Mouse (Mus musculus) ZHBTc4 (cell line): ENCODE results near the gene Sparcl1.

Experiments
- DNase-seq: peaks from one replicate; pipeline ENCODE4 v3.0.0-alpha.2; 2011; ENCODE audit warnings: low read depth, low spot score

Gene Sparcl1

GRCm38 (mm10) chr5:104062773-104063551 is 50.6 kb downstream of the Sparcl1 start:
- DNase-seq = no peak

GRCm38 (mm10) chr5:104061936-104062772 is 51.4 kb downstream of the Sparcl1 start:
- peak; percentile 71 for DNase-seq

GRCm38 (mm10) chr5:104060429-104060828 is 53.1 kb downstream of the Sparcl1 start:
- no peak for DNase-seq

GRCm38 (mm10) chr5:104059628-104060027 is 53.9 kb downstream of the Sparcl1 start:
- no peak for DNase-seq

GRCm38 (mm10) chr5:104058021-104058420 is 55.5 kb downstream of the Sparcl1 start:
- DNase-seq = peak; percentile 53

- DNase-seq = no peak
These were observed 57.2 kb downstream of the Sparcl1 start for GRCm38 (mm10) chr5:104056295-104056694.

- DNase-seq = no peak
These were observed 57.7 kb downstream of the Sparcl1 start for GRCm38 (mm10) chr5:104055816-104056215.

- no peak for DNase-seq
These were observed 58.6 kb downstream of the Sparcl1 start for GRCm38 (mm10) chr5:104054938-104055337.

- peak; percentile 86 for DNase-seq
These were observed 60.6 kb downstream of the Sparcl1 start for GRCm38 (mm10) chr5:104052956-104053355.

- peak; percentile 25 for DNase-seq
These were observed 65.4 kb downstream of the Sparcl1 start for GRCm38 (mm10) chr5:104048139-104048538.

GRCm38 (mm10) chr5:104047200-104048105 is 66.1 kb downstream of the Sparcl1 start:
- no peak for DNase-seq

- peak; percentile 99 for DNase-seq
These were observed 67.0 kb downstream of the Sparcl1 start, which contains the start of gene Nudt9 for GRCm38 (mm10) chr5:104046256-104047199. Gene Nudt9, plus strand, starts transcription at chr5:104046306.

GRCm38 (mm10) chr5:104043704-104044103 is 69.8 kb downstream of the Sparcl1 start:
- no peak for DNase-seq

- no peak for DNase-seq
These were observed 70.6 kb downstream of the Sparcl1 start for GRCm38 (mm10) chr5:104042906-104043305.

- DNase-seq = peak; percentile 64
These were observed 74.2 kb downstream of the Sparcl1 start for GRCm38 (mm10) chr5:104039154-104039932.

- no peak for DNase-seq
These were observed 76.8 kb downstream of the Sparcl1 start for GRCm38 (mm10) chr5:104036686-104037085.

GRCm38 (mm10) chr5:104035824-104036223 is 77.7 kb downstream of the Sparcl1 start:
- no peak for DNase-seq

- DNase-seq = no peak
These were observed 78.5 kb downstream of the Sparcl1 start for GRCm38 (mm10) chr5:104035066-104035465.

GRCm38 (mm10) chr5:104032434-104033097 is 81.0 kb downstream of the Sparcl1 start:
- DNase-seq = no peak
